In genomic region chr6:119847518-119848033, GRCm38 (mm10) we compare ENCODE assay signal across 8 mouse cellular contexts. TPM values are rescaled to one million over a fixed set of nuclear protein-coding genes. Genes with fewer than 3 reads are reported as not detected.
DNase-seq lines count a peak whose midpoint lies in the region; ATAC-seq and TF ChIP-seq lines count a peak whose summit lies in the region.

No protein-coding gene starts in this region.

- no peak for DNase-seq in liver, adult 2 months (ENCODE audit: extremely low read depth, low read depth, low spot score)
- DNase-seq in liver (no peak), MN1 (ENCODE audit: low spot score) (no peak)
- no peak for DNase-seq in stomach, postnatal 0 days (ENCODE audit: low spot score)
- DNase-seq in cerebellum, adult 8-10 months, result no peak

- H3K9ac ChIP-seq in liver, adult 2 months (ENCODE audit: low read depth, low read length), result peak overlapping the region; percentile 100
- peak overlapping the region; percentile 93 for H3K9ac ChIP-seq in forebrain, embryonic 12.5 days
- H3K9ac ChIP-seq in limb, embryonic 15.5 days, result peak overlapping the region; percentile 78
- H3K9ac ChIP-seq in stomach, postnatal 0 days (ENCODE audit: low read length), result peak overlapping the region; percentile 87

- no peaks in the 10 kb centered on the region for H3K36me3 ChIP-seq in liver, adult 2 months (ENCODE audit: control insufficient read depth, insufficient read depth, low read length)
- no peaks in the 10 kb centered on the region for H3K36me3 ChIP-seq in forebrain, embryonic 12.5 days (replicated peaks)
- no peaks in the 10 kb centered on the region for H3K36me3 ChIP-seq in limb, embryonic 15.5 days
- no peaks in the 10 kb centered on the region for H3K36me3 ChIP-seq in stomach, postnatal 0 days (ENCODE audit: control insufficient read depth, insufficient read depth, low read length)

- peak overlapping the region; percentile 96 for H3K27ac ChIP-seq in liver, adult 2 months (replicated peaks; ENCODE audit: insufficient read depth, low read depth, low read length)
- H3K27ac ChIP-seq in bone marrow, adult 2 months (ENCODE audit: control insufficient read depth, insufficient read depth, low read depth, low read length, poor library complexity), result peak overlapping the region; percentile 77
- H3K27ac ChIP-seq in forebrain, embryonic 12.5 days, result peak overlapping the region; percentile 97
- H3K27ac ChIP-seq in limb, embryonic 15.5 days, result peak overlapping the region; percentile 97
- H3K27ac ChIP-seq in stomach, postnatal 0 days (replicated peaks), result peak overlapping the region; percentile 96

- no peak for TF ChIP-seq POLR2A in liver, adult 2 months (IDR thresholded peaks at IDR 0.05; ENCODE audit: extremely low read depth, insufficient read depth, low read length)
- TF ChIP-seq POLR2A in bone marrow, adult 2 months (IDR thresholded peaks at IDR 0.05; ENCODE audit: borderline replicate concordance, control insufficient read depth, low read depth, low read length), result no peak

- peak; percentile 69 for ATAC-seq in forebrain, embryonic 12.5 days (ENCODE audit: low FRiP score)
- peak; percentile 56 for ATAC-seq in limb, embryonic 15.5 days (ENCODE audit: insufficient number of reproducible peaks, low FRiP score, low TSS enrichment, low read depth)
- ATAC-seq in stomach, postnatal 0 days (ENCODE audit: low FRiP score, low TSS enrichment), result peak; percentile 1; the same call in 1 of the 2 replicates

- WGBS in liver, adult 2 months, result under 1% methylated on average over 37 of the region's 40 CpGs
- WGBS in bone marrow, adult 2 months, result under 1% methylated on average over 40 of the region's 40 CpGs
- under 1% methylated on average over 35 of the region's 40 CpGs for WGBS in forebrain, embryonic 12.5 days
- WGBS in limb, embryonic 15.5 days, result under 1% methylated on average over 39 of the region's 40 CpGs
- 1% methylated on average over 28 of the region's 40 CpGs for WGBS in stomach, postnatal 0 days

- TF ChIP-seq CTCF in liver, adult 2 months (IDR thresholded peaks at IDR 0.05; ENCODE audit: low read depth, low read length), result no peak
- TF ChIP-seq CTCF in bone marrow, adult 2 months (IDR thresholded peaks at IDR 0.05; ENCODE audit: control insufficient read depth, insufficient read depth, low read length), result no peak
- no peak for TF ChIP-seq CTCF in stomach, postnatal 0 days (IDR thresholded peaks at IDR 0.05; ENCODE audit: low read depth)

- peaks cover 15% of the 10 kb centered on the region; the same call in 1 of the 2 replicates for H3K79me2 ChIP-seq in liver, adult 2 months (ENCODE audit: control insufficient read depth, insufficient read depth, low read length)

- H3K4me1 ChIP-seq in liver, adult 2 months (ENCODE audit: control insufficient read depth, insufficient read depth, low read length), result peaks cover 4% of the 10 kb centered on the region; the same call in 1 of the 2 replicates
- H3K4me1 ChIP-seq in bone marrow, adult 2 months (ENCODE audit: control insufficient read depth, insufficient read depth, low read length), result peaks cover 2% of the 10 kb centered on the region; the same call in 1 of the 2 replicates
- peaks cover 23% of the 10 kb centered on the region for H3K4me1 ChIP-seq in forebrain, embryonic 12.5 days
- H3K4me1 ChIP-seq in limb, embryonic 15.5 days, result peaks cover 14% of the 10 kb centered on the region
- H3K4me1 ChIP-seq in stomach, postnatal 0 days (replicated peaks; ENCODE audit: control insufficient read depth, insufficient read depth), result no peaks in the 10 kb centered on the region

- no peaks in the 10 kb centered on the region for H3K9me3 ChIP-seq in forebrain, embryonic 12.5 days
- no peaks in the 10 kb centered on the region for H3K9me3 ChIP-seq in limb, embryonic 15.5 days
- H3K9me3 ChIP-seq in stomach, postnatal 0 days (ENCODE audit: control insufficient read depth, low read length), result no peaks in the 10 kb centered on the region

- no peak for TF ChIP-seq EP300 in stomach, postnatal 0 days (optimal IDR thresholded peaks at IDR 0.05)

- peak overlapping the region; percentile 99 for H3K4me3 ChIP-seq in liver, adult 2 months (ENCODE audit: insufficient read depth, low read depth, low read length)
- H3K4me3 ChIP-seq in bone marrow, adult 2 months (replicated peaks; ENCODE audit: control insufficient read depth, low read depth, low read length), result peak overlapping the region; percentile 83
- peak overlapping the region; percentile 90 for H3K4me3 ChIP-seq in forebrain, embryonic 12.5 days (replicated peaks)
- peak overlapping the region; percentile 93 for H3K4me3 ChIP-seq in limb, embryonic 15.5 days
- peak overlapping the region; percentile 97 for H3K4me3 ChIP-seq in stomach, postnatal 0 days (ENCODE audit: low read depth, low read length)

- peak overlapping the region; percentile 75 for H3K4me2 ChIP-seq in forebrain, embryonic 12.5 days
- H3K4me2 ChIP-seq in limb, embryonic 15.5 days, result peak overlapping the region; percentile 63
- H3K4me2 ChIP-seq in stomach, postnatal 0 days (replicated peaks; ENCODE audit: low read depth), result peak overlapping the region; percentile 77

- H3K27me3 ChIP-seq in liver, adult 2 months (ENCODE audit: control insufficient read depth, insufficient read depth, low read length), result no peaks in the 10 kb centered on the region
- no peaks in the 10 kb centered on the region for H3K27me3 ChIP-seq in forebrain, embryonic 12.5 days
- H3K27me3 ChIP-seq in limb, embryonic 15.5 days, result no peaks in the 10 kb centered on the region
- H3K27me3 ChIP-seq in stomach, postnatal 0 days (ENCODE audit: control insufficient read depth, insufficient read depth, low read length), result no peaks in the 10 kb centered on the region

RNA-seq across cellular contexts. Expression of gene Erc1, which starts 0.4 kb away (rescaled TPM):
- 13.9 and 14.2 TPM in 2 replicates for total RNA-seq in liver, adult 2 months (2014; rRNA removed)
- polyA plus RNA-seq in liver, adult 2 months (2012; rRNA removed), result 6.3 and 6.7 TPM in 2 replicates
- 7.3 and 9.8 TPM in 2 replicates for polyA plus RNA-seq in bone marrow, adult 2 months (2011; ENCODE audit: insufficient read depth, insufficient read length, low replicate concordance, missing spikeins)
- 32.9 and 34.9 TPM in 2 replicates for polyA plus RNA-seq in forebrain, embryonic 12.5 days (2016; fragmentation: Nextera tagmentation; extraction: Ambion mirVana)
- polyA plus RNA-seq in limb, embryonic 15.5 days (2015; fragmentation: Nextera tagmentation; extraction: Ambion mirVana), result 19.9 and 22.1 TPM in 2 replicates
- 5.8 and 6.5 TPM in 2 replicates for polyA plus RNA-seq in stomach, postnatal 0 days (2015; fragmentation: Nextera tagmentation; extraction: Ambion mirVana)

RNA-seq across cellular contexts. Expression of gene Rad52, which starts 54.9 kb away (rescaled TPM):
- total RNA-seq in liver, adult 2 months (2014; rRNA removed), result 10.5 and 11.5 TPM in 2 replicates
- 7.9 and 10.3 TPM in 2 replicates for polyA plus RNA-seq in liver, adult 2 months (2012; rRNA removed)
- 10.4 and 25.2 TPM in 2 replicates for polyA plus RNA-seq in bone marrow, adult 2 months (2011; ENCODE audit: insufficient read depth, insufficient read length, low replicate concordance, missing spikeins)
- polyA plus RNA-seq in forebrain, embryonic 12.5 days (2016; fragmentation: Nextera tagmentation; extraction: Ambion mirVana), result 22.8 and 25.2 TPM in 2 replicates
- polyA plus RNA-seq in limb, embryonic 15.5 days (2015; fragmentation: Nextera tagmentation; extraction: Ambion mirVana), result 20.4 and 23.4 TPM in 2 replicates
- polyA plus RNA-seq in stomach, postnatal 0 days (2015; fragmentation: Nextera tagmentation; extraction: Ambion mirVana), result 6.8 TPM in 2 replicates

Comparison
In these comparisons a context has a peak if more than half of its experiments do, and no peak if none do; other contexts are left out.
1. ATAC-seq: peak in every context shown above with its lines; median percentile 69 in forebrain, embryonic 12.5 days; 56 in limb, embryonic 15.5 days; 1 in stomach, postnatal 0 days.